Mouse (Mus musculus): ENCODE results near the gene Csf2ra.

- no peak for TF ChIP-seq POLR2A (IDR thresholded peaks at IDR 0.05; ENCODE audit: insufficient read length, low read depth)
- no peak for TF ChIP-seq USF1 (IDR thresholded peaks at IDR 0.05; ENCODE audit: low read depth)
- TF ChIP-seq TCF12 (IDR thresholded peaks at IDR 0.05; ENCODE audit: insufficient read depth, poor library complexity, severe bottlenecking), result no peak
- TF ChIP-seq POLR2AphosphoS2 (IDR thresholded peaks at IDR 0.05; ENCODE audit: insufficient read length, low read depth), result no peak
- no peak for TF ChIP-seq SRF (IDR thresholded peaks at IDR 0.05; ENCODE audit: control insufficient read depth, insufficient read length, low read depth)
- TF ChIP-seq E2F4 (IDR thresholded peaks at IDR 0.05; ENCODE audit: insufficient read depth), result no peak
- no peak for TF ChIP-seq MAX (IDR thresholded peaks at IDR 0.05; ENCODE audit: low read depth)
- no peak for TF ChIP-seq MYOG (IDR thresholded peaks at IDR 0.05; ENCODE audit: control insufficient read depth in 1 of 3, insufficient read depth in 1 of 3, insufficient read length in 2 of 3, low read depth in 2 of 3)
- no peak for TF ChIP-seq MYOD1 (IDR thresholded peaks at IDR 0.05; ENCODE audit: control insufficient read depth in 1 of 3, insufficient read length in 2 of 3, low read depth in 2 of 3)
- TF ChIP-seq CEBPB (IDR thresholded peaks at IDR 0.05; ENCODE audit: insufficient read depth, poor library complexity, severe bottlenecking), result no peak
- TF ChIP-seq REST (IDR thresholded peaks at IDR 0.05; ENCODE audit: insufficient read depth, insufficient read length), result no peak
Observed at GRCm38 (mm10) chr19:61256166-61256887, 28.1 kb upstream of the Csf2ra start.

All from myocyte (in vitro differentiated cells).